Mouse (Mus musculus) cortical plate, adult 2 months (tissue): ENCODE results near the gene Dlg2.

Experiments used
- CTCF ChIP-seq: fragments of 200-500 bp; IDR thresholded peaks from 2 replicates; pipeline ENCODE4 v1.5.1; 2011; ENCODE audit warnings: mild to moderate bottlenecking, control low read depth, low read length; ENCODE audit not compliant: insufficient read depth; ENCODE audit errors: extremely low read depth
- POLR2A ChIP-seq: fragments of 200-500 bp; IDR thresholded peaks from 2 replicates; pipeline ENCODE4 v1.6.1; 2011; ENCODE audit warnings: mild to moderate bottlenecking, low read length, control low read depth; ENCODE audit not compliant: insufficient read depth; ENCODE audit errors: extremely low read depth

DNA sequence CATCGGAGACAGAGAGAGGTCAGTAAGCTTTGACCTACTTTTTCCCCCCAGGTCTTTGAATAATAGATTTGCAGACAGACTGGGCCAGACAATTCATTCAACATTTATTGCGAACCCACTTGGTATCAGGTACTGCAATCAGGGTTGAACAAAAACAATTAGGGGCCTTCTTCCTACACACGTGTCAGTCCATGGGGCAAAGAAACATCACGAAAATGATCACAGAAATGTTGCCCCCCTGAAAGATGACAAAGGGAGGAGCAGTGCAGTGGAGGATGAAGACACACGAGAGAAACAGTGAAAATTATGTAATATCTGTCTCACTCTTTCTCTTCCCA lies 966.9 kb downstream of the Dlg2 start:
- no peak for TF ChIP-seq CTCF
- no peak for TF ChIP-seq POLR2A
